Mouse (Mus musculus): ENCODE measurements around the gene Olfr177. TPM values are rescaled to one million over a fixed set of nuclear protein-coding genes. Genes with fewer than 3 reads are reported as not detected.

The Olfr177 gene
- not detected for total RNA-seq (2021)
- long read RNA-seq, experiment 1: 0 reads
- long read RNA-seq, experiment 2: 0 reads

DNA sequence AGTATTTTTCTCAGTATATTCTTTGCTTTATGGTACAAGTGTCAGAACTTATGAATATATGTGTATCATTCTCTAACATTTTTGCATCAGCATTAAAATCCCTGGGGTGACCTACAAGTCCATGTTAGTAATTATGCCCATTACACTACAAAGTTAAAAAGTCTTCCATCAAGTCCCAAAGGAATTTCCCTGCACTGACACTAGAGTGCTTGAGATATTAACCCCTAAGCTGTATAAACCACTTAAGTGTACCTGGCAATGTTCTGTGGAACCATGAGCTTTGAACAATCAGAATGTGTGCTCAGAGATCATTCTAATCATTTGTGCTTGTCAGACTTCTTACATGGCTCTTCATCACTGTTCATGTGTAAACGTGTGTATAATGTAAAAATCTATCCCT lies at the start of gene Olfr177:
Gene Olfr177 (minus strand): TSS at position 101 of the 400 bp plus-strand sequence.
- intact Hi-C loops (cut with DNase I; ENCODE audit: low total_unique reads): no loop called here

GRCm38 (mm10) chr16:58891963-58892362 lies 17.4 kb upstream of the Olfr177 start, which contains the start of gene Olfr178:
Gene Olfr178, minus strand, starts transcription at chr16:58892063.
- intact Hi-C loops (cut with DNase I; ENCODE audit: low total_unique reads): no loop called here
- no peak for DNase-seq

More for the DNA sequence above, at the start of gene Olfr177:
- no peak for DNase-seq

GRCm38 (mm10) chr16:58884416-58884815 lies 9.8 kb upstream of the Olfr177 start:
- intact Hi-C loops (cut with DNase I; ENCODE audit: low total_unique reads): no loop called here

GRCm38 (mm10) chr16:58861479-58861878 lies 13.1 kb downstream of the Olfr177 start:
- intact Hi-C loops (cut with DNase I; ENCODE audit: low total_unique reads): no loop called here
- no peak for DNase-seq

More at GRCm38 (mm10) chr16:58884416-58884815, 9.8 kb upstream of the Olfr177 start:
- DNase-seq: no peak

DNA sequence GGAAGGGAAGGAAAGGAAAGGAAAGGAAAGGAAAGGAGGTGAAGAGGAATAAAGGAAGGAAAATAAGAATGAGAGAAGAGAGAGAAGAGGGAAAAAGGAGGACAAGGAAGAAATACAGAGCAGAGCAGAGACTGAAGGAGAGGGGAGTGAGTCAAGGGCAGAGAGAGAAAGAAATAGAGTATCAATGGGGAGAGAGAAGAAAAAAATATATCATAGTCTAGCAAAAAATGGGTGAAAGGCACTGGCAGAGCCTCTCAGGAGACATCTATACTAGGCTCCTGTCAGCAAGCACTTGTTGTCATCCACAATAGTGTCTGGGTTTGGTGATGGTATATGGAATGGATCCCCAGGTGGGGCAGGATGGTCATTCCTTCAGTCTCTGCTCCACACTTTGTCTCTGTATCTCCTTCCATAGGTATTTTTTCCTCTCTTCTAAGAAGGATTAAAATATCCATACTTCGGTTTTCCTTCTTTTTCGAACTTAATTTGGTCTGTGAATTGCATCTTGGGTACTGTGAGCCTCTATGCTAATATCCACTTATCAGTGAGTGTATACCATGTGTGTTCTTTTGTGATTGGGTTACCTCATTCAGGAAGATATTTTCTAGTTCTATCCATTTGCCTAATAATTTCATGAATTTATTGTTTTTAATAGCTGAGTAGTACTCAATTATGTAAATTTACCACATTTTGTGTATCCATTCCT lies 14.4 kb downstream of the Olfr177 start:
- DNase-seq: no peak
- intact Hi-C loops (cut with DNase I; ENCODE audit: low total_unique reads): no loop called here

DNA sequence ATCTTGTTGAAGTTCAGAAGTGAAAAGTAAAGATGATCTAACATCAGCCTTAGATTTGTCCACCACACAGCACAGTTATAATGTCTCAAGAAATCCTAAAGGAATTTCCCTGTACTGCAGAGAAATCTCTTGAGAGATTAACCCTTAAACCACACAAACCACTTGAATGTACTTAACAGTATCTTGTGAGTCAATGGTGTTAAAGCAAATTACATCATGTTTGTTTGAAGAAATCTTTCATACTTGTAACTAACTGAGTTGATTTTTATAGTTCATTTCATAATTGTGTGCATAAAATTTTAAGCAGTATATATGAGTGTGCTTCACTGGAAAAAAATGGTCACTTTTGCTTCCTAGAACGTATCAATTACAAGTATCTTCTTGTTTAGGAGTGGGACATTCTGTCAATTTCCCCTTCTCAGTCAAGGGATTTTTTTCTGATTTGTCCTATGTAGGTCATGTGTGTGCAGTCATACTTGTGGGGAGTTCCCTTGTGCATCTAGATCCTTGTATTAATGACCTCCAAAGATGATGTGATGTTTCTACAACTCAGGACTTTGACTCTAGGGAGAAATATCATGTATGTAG lies 47.7 kb downstream of the Olfr177 start, which contains the start of gene Olfr175-ps1:
Gene Olfr175-ps1 (minus strand): TSS at position 51 of the 588 bp plus-strand sequence.
- intact Hi-C loops (cut with DNase I; ENCODE audit: low total_unique reads): no loop called here
- no peak for DNase-seq

Other genes starting within 250 kb of the Olfr177 start
- gene E330017A01Rik, start 236.0 kb downstream of the Olfr177 start, total RNA-seq (2021): not detected
- gene Cpox, start 204.5 kb downstream of the Olfr177 start, total RNA-seq (2021): 10 to 100 TPM; 12.0 to 14.0 TPM
- not detected for gene Gpr15, start 155.7 kb downstream of the Olfr177 start, total RNA-seq (2021)
- 10 to 100 TPM; 59.4 to 67.2 TPM for gene Cldnd1, start 146.9 kb downstream of the Olfr177 start, total RNA-seq (2021)
- gene Olfr172, start 111.6 kb downstream of the Olfr177 start, total RNA-seq (2021): not detected
- not detected for gene Olfr173, start 74.5 kb downstream of the Olfr177 start, total RNA-seq (2021)
- not detected for gene Olfr175-ps1, start 48.0 kb downstream of the Olfr177 start, total RNA-seq (2021)
- gene Olfr178, start 17.3 kb upstream of the Olfr177 start, total RNA-seq (2021): not detected
- gene Olfr181, start 54.0 kb upstream of the Olfr177 start, total RNA-seq (2021): not detected
- gene Olfr180, start 54.6 kb upstream of the Olfr177 start, total RNA-seq (2021): not detected
- not detected for gene Olfr183, start 120.6 kb upstream of the Olfr177 start, total RNA-seq (2021)
- gene Olfr186, start 155.5 kb upstream of the Olfr177 start, total RNA-seq (2021): not detected
- not detected for gene Olfr187, start 165.0 kb upstream of the Olfr177 start, total RNA-seq (2021)
- not detected for gene Olfr190, start 203.2 kb upstream of the Olfr177 start, total RNA-seq (2021)
- gene Olfr191, start 215.1 kb upstream of the Olfr177 start, total RNA-seq (2021): not detected
- gene Olfr193, start 237.1 kb upstream of the Olfr177 start, total RNA-seq (2021): not detected
- gene Olfr194, start 246.3 kb upstream of the Olfr177 start, total RNA-seq (2021): not detected

Measured in gastrocnemius, postnatal 14 days (tissue).